Mouse (Mus musculus) lung, postnatal 4 days (tissue): ENCODE results near the gene Gm17657.

Source experiments
- DNase-seq, 2 experiments: peaks; one replicate each; pipeline ENCODE4 v3.0.0; 2021

Gm17657 gene

DNA sequence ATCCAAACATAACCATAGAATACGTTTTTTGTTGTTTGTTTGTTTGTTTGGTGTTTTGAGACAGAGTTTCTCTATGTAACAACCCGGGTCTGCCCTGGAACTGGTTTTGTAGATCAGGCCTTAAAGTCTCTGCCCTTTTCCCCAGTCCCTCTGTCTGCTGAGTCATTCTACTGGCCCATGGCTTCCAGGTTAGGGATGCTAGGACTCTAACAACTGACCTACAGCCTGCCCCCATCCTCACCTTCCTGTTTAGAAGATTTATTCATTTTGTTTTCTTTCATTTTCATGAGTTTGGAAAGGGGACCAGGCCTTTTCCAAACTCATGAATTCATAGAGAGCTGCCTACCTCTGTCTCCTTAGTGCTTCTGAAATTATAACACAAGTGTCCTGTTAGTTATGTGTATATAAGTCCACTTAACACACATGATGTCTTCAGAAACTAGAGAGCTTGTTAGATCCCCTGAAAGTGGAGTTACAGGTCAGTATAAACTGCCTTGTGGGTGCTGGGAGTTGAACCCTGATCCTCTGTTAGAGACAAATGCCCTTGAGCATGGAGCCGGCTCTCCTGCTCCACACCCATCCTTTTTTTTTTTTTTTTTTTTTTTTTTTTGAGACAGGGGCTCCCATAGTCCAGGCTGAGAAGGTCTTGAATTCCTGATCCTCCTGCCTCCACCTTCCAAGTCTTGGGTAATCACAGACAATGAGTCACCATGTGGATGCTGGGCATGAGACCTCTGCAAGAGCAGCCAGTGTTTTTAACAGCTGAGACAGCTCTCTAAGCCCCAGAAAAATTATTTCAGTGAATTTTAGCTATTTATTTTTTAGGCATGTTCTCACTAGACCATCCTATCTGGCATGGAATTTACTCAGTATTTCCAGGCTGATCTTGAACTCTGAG, 63.9 kb downstream of the Gm17657 start:
- DNase-seq, result no peak

GRCm38 (mm10) chr17:29484431-29484830, 65.0 kb downstream of the Gm17657 start:
- no peak for DNase-seq

- no peak for DNase-seq
These were observed 66.2 kb downstream of the Gm17657 start for GRCm38 (mm10) chr17:29483282-29483681.

DNA sequence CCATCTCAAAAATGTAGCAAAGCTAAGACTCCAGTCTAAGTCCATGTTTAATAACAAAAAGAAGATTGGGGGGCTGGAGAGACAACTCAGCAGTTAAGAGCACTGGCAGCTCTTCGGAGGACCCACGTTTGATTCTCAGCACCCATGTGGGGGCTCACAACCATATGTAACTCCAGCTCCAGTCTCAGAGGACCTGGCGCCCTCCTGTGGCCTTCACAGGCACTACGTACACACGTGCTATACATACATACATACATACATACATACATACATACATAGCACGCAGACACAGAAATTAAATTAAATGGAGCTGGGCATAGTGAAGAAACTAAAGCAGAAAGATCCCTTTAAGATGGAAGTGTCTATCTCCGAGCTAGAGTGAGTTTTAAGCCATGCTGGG, 66.8 kb downstream of the Gm17657 start:
- no peak for DNase-seq

DNA sequence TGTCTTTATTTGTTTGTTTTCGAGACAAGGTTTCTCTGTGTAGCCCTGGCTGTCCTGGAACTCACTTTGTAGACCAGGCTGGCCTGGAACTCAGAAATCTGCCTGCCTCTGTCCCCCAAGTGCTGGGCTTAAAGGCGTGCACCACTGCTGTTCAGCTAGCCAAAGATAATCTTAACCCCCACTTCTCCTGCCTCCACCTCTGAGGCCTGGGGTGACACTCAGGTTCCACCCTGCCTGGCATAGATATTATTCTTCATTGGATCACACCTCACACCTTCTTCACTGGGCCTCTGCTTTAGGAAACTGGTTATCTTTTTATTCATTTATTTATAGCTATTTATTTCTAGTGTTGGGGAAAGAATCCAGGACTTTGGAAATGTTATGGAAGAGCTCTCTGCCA, 69.2 kb downstream of the Gm17657 start:
- no peak for DNase-seq

- no peak for DNase-seq
These were observed 71.2 kb downstream of the Gm17657 start for GRCm38 (mm10) chr17:29478271-29478670.

GRCm38 (mm10) chr17:29477357-29477756, 72.1 kb downstream of the Gm17657 start:
- no peak for DNase-seq

DNA sequence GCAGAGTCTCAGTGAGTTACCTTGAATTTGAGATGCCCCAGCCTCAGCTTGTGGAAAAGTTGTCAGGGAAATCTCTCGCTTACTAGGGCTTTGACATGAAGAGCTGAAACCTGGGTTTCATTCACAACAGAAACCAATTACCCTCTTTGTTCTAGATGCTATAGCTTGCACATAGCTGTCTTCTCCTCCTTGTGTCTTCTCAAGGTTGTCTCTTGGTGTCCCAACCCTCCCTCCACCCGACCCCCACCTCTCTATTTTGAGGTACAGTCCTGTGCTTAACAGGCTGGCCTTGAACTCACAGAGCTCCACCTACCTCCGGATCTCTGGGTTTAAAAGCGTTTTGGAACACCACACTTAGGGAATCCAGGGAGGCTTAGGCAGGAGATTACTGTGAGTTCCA, 73.0 kb downstream of the Gm17657 start:
- DNase-seq, result no peak

- DNase-seq, result no peak
These were observed 74.3 kb downstream of the Gm17657 start for GRCm38 (mm10) chr17:29475142-29475541.

DNA sequence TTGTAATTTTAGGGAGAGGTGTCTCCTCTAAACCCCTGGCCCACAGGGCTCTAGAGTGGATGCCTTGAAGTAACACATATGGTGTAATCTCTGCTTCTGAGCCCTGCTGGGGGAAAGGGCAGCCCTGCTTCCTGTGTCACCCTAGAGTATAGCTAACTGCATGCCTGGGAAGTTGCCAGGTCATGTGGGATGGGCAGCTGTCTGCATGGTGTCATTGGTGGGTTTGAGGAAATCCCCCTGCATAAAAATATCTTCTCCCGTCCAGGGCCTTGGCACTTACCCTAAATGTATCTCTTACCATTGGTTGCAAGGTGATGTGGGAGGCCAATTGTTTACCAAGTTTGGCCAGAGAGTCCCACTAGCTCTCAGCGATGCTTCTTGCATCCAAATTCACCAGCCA, 75.4 kb downstream of the Gm17657 start:
- DNase-seq, result no peak

DNA sequence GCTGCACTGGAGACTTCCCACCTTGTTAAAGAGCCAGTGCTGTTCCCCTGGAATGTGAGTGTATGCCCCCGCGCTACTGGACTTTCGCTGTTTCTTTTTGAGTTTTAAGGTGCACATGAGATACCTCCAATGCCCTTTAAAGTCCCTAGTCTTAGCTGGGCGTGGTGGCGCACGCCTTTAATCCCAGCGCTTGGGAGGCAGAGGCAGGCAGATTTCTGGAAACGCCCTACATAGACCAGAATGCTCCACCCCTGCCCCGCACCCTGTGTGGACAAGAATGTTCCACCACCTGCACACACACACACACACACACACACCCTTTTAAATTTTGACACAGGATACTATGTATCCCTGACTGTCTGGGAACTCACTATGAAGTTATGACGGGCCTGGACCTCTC, 76.0 kb downstream of the Gm17657 start:
- no peak for DNase-seq
